Mouse (Mus musculus): Measurements from ENCODE around the gene Ubqln5. TPM values are rescaled to one million over a fixed set of nuclear protein-coding genes. Genes with fewer than 3 reads are reported as not detected.

Gene Ubqln5
- polyA plus RNA-seq (2012; rRNA removed): not detected in 2 replicates

DNA sequence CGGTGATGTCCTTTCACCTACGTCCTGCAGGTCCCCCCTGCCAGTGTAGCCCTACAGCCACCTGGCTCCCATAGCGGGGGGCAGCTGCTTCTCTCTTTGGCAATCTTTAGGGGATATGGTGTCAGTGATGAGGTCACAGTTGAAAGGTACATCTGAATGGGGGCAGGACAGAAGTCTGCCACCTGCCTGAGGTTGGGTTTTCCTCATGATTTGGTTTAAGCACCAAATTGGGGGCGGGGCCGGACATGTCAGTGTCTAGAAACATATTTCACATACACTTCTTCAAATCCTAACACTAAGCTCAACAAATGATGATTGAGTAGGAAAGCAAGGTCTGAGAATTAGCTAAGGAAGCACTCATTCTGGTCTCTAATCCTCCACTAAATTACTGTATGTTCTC is at the start of gene Ubqln5:
Gene Ubqln5 (minus strand): TSS at position 101 of the 400 bp plus-strand sequence.

DNA sequence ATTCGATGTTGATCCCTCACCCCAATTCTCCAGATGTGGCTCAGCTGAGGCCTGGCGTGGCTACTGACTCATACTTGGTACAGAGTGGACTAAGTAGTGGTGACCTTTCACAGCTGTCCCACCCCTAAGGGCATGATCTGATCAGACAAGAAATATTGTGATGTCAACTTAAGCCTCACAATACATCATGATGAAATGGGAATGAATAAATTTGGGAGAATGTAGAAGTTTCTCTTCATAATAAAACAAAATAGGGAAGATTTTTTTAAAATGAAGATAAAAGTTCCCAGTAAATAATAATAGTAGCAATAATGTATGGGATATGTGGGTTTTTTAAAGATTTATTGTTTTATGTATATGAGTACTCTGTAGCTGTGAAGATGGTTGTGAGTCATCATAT is 20.8 kb upstream of the Ubqln5 start, which contains the start of gene Ubqlnl:
Gene Ubqlnl (minus strand): TSS at position 101 of the 400 bp plus-strand sequence.

DNA sequence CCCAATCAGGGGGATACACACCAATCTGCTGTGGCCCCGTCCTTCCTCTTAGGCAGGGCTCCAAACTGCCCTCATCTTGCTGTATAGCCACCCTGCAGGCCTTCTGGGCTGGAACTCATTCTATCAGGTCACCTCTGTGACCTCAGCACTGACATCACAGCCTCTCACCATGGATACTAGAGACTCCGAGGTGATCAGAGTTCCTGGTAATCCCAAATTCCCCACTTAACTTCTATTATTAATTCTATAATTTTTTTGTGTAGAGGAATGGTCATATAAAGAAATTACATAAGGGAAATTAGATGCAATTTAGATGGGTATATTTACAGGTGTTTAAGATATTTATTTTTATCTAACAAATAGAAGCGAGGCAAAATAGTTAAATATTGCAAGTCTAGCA is 13.6 kb upstream of the Ubqln5 start, which contains the start of gene Ubqln3:
Gene Ubqln3 (minus strand): TSS at position 101 of the 400 bp plus-strand sequence.

DNA sequence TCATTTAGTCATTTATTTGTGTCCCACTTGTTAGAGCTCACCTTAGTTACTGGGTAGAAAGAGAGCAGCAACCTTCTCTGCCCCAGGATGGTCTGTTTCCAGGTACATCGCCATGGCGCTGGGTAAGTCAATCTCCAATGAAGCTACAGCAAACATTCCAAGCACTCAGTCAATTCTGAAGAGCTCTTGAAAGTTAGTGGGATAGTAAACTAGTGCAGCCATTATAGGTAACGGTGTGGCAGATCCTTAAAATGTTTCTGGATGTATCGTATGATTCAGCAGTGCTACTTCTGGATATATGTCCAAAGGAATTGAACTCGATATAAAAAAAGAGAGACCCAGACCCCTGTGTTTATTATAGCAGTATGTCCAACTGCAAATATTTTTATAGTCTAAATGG is 7.7 kb upstream of the Ubqln5 start, which contains the start of gene Olfr643:
Gene Olfr643 (minus strand): TSS at position 101 of the 400 bp plus-strand sequence.

DNA sequence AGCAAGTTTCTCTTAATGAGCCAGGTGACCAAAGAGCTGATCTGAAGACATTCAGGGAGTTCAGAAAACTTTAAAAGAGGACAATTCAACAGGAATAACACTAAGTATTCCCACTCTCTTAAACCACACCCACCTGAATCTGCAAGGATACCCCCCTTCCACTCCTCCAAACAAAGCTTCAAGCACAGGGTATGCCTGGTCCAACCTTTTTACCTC is 25.0 kb downstream of the Ubqln5 start, which contains the start of gene Olfr646:
Gene Olfr646 (plus strand): TSS at position 117 of the 216 bp plus-strand sequence.

DNA sequence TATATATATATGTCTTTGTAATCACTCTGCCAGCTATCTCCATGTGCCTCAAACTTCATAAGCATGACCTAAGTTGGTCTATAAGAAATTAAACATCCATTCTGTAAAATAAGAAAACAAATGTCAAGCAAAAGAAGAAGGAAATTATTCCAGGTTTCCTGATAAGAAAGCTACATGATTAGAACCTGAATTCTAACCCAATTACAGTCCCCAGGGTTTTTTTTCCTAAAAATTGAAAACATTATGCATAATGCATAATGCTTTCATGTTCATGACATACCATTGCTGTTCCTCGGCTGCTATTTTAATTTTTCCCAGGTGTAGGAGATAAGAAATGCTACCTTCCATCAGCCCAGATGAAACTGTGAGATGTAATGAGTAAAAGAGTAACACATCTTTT is 44.3 kb downstream of the Ubqln5 start, which contains the start of gene Olfr645:
Gene Olfr645 (minus strand): TSS at position 101 of the 400 bp plus-strand sequence.

Other genes starting within 250 kb of the Ubqln5 start
- gene Olfr66, start 243.6 kb downstream of the Ubqln5 start, polyA plus RNA-seq (2012; rRNA removed): not detected in 2 replicates
- gene Olfr64, start 235.3 kb downstream of the Ubqln5 start, polyA plus RNA-seq (2012; rRNA removed): not detected in 2 replicates
- gene Olfr65, start 226.3 kb downstream of the Ubqln5 start, polyA plus RNA-seq (2012; rRNA removed): not detected in 2 replicates
- gene Olfr631, start 201.0 kb downstream of the Ubqln5 start, polyA plus RNA-seq (2012; rRNA removed): 0.12 TPM in 1 of 2 replicates, not detected in the other
- not detected in 2 replicates for gene Olfr632, start 195.5 kb downstream of the Ubqln5 start, polyA plus RNA-seq (2012; rRNA removed)
- not detected in 2 replicates for gene Olfr633, start 185.4 kb downstream of the Ubqln5 start, polyA plus RNA-seq (2012; rRNA removed)
- gene Olfr635, start 158.7 kb downstream of the Ubqln5 start, polyA plus RNA-seq (2012; rRNA removed): not detected in 2 replicates
- not detected in 2 replicates for gene Olfr638, start 131.1 kb downstream of the Ubqln5 start, polyA plus RNA-seq (2012; rRNA removed)
- not detected in 2 replicates for gene Olfr639, start 112.5 kb downstream of the Ubqln5 start, polyA plus RNA-seq (2012; rRNA removed)
- not detected in 2 replicates for gene Olfr640, start 104.3 kb downstream of the Ubqln5 start, polyA plus RNA-seq (2012; rRNA removed)
- not detected in 2 replicates for gene Olfr641, start 94.4 kb downstream of the Ubqln5 start, polyA plus RNA-seq (2012; rRNA removed)
- gene Olfr642, start 77.2 kb downstream of the Ubqln5 start, polyA plus RNA-seq (2012; rRNA removed): not detected in 2 replicates
- gene 4930516K23Rik, start 68.4 kb downstream of the Ubqln5 start, polyA plus RNA-seq (2012; rRNA removed): not detected in 2 replicates
- not detected in 2 replicates for gene Olfr644, start 58.0 kb downstream of the Ubqln5 start, polyA plus RNA-seq (2012; rRNA removed)
- not detected in 2 replicates for gene Olfr645, start 44.4 kb downstream of the Ubqln5 start, polyA plus RNA-seq (2012; rRNA removed)
- not detected in 2 replicates for gene Olfr646, start 25.0 kb downstream of the Ubqln5 start, polyA plus RNA-seq (2012; rRNA removed)
- not detected in 2 replicates for gene Olfr643, start 7.6 kb upstream of the Ubqln5 start, polyA plus RNA-seq (2012; rRNA removed)
- not detected in 2 replicates for gene Ubqln3, start 13.5 kb upstream of the Ubqln5 start, polyA plus RNA-seq (2012; rRNA removed)
- not detected in 2 replicates for gene Ubqlnl, start 20.7 kb upstream of the Ubqln5 start, polyA plus RNA-seq (2012; rRNA removed)
- gene Olfm5, start 35.0 kb upstream of the Ubqln5 start, polyA plus RNA-seq (2012; rRNA removed): not detected in 2 replicates
- gene Olfr648, start 53.6 kb upstream of the Ubqln5 start, polyA plus RNA-seq (2012; rRNA removed): not detected in 2 replicates
- not detected in 2 replicates for gene Olfr649, start 66.2 kb upstream of the Ubqln5 start, polyA plus RNA-seq (2012; rRNA removed)
- 4.6 and 4.8 TPM in 2 replicates for gene Trim6, start 89.0 kb upstream of the Ubqln5 start, polyA plus RNA-seq (2012; rRNA removed)
- gene Trim34a, start 114.6 kb upstream of the Ubqln5 start, polyA plus RNA-seq (2012; rRNA removed): 2.0 and 2.5 TPM in 2 replicates
- gene Trim5, start 158.3 kb upstream of the Ubqln5 start, polyA plus RNA-seq (2012; rRNA removed): 0.21 TPM in 2 replicates
- gene Trim12a, start 185.6 kb upstream of the Ubqln5 start, polyA plus RNA-seq (2012; rRNA removed): 2.3 TPM in 2 replicates
- 1.4 and 2.2 TPM in 2 replicates for gene Trim34b, start 199.6 kb upstream of the Ubqln5 start, polyA plus RNA-seq (2012; rRNA removed)
- gene Trim12c, start 223.5 kb upstream of the Ubqln5 start, polyA plus RNA-seq (2012; rRNA removed): 2.0 and 2.3 TPM in 2 replicates
- gene Trim30b, start 240.1 kb upstream of the Ubqln5 start, polyA plus RNA-seq (2012; rRNA removed): 0.06 TPM in 1 of 2 replicates, not detected in the other